Mouse (Mus musculus) limb, embryonic 10.5 days (tissue): Measurements from ENCODE around the gene Asf1a. TPM values are rescaled to one million over a fixed set of nuclear protein-coding genes. Genes with fewer than 3 reads are reported as not detected.

Experiments used
- polyA plus RNA-seq: library from polyadenylated mRNA; unstranded; fragments of >200 nt; fragmentation: Nextera tagmentation; extraction: Ambion mirVana; gene quantifications from 2 replicates; pipeline ENCODE4 v1.2.1, GENCODE M21; 2016

Asf1a gene
- polyA plus RNA-seq, 1 experiment from 2014 or later = 177 TPM

Other genes with a start within 250 kb of the Asf1a start
- 4.8 and 6.1 TPM in 2 replicates for gene Cep85l, start 216.8 kb upstream of the Asf1a start, polyA plus RNA-seq
- 12.5 and 14.7 TPM in 2 replicates for gene Mcm9, start 33.7 kb downstream of the Asf1a start, polyA plus RNA-seq
- 2.0 and 2.9 TPM in 2 replicates for gene Fam184a, start 154.4 kb downstream of the Asf1a start, polyA plus RNA-seq